Mouse (Mus musculus): ENCODE data around the gene Wbp4. TPM values are rescaled to one million over a fixed set of nuclear protein-coding genes. Genes with fewer than 3 reads are reported as not detected.

Wbp4 gene
- polyA plus RNA-seq, 1 experiment from 2014 or later: 49.9 TPM

DNA sequence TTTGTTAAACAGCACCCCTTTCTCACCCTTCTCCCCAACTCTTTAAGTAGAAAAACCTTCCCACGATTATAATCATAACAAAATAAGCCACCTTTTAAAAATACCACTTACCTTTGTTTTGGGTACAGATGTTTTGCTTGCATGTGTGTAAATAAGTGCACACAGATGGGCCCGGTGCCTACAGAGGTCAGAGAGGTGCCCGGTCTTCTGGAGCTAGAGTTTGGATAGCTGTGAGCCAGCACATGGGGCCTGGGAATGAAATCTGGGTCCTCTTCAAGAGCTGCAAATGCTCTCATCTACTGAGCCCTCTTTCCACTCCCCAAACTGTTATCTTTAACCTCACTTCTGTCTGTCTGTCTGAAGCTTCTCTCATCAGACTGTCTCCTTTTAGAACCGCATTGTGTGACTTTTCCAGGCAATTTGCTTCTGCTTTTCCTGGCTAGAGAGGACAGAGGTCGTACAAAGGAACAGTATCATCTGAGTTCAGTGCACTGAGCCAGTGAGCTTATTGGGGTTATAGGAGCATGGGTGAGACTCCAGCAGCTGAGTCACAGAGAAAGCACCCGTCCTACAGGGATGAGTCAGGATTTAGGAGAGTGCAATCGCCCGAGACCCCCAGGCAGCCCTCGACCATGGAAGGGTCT, 27.5 kb upstream of the Wbp4 start:
- DNase-seq (ENCODE audit: low spot score): no peak

DNA sequence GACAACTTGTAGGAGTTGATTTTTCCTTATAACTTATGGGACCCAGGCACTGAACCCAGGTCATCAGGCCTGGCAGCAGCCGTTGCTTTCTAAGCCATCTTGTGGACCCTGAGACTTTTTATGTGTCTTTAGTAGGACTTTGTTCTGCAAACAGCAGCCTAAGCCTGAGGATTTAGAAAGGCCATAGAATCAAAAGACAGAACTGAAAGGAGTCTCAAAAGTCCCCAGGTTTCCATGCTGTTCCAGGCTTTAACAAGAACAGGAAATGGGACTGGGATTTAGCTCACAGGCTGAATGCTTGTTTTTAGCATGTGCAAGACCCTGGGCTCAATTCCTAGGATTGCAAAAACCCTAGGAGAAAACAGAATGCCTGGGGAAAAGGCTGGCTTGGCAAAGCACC, 26.5 kb upstream of the Wbp4 start:
- DNase-seq (ENCODE audit: low spot score): no peak

DNA sequence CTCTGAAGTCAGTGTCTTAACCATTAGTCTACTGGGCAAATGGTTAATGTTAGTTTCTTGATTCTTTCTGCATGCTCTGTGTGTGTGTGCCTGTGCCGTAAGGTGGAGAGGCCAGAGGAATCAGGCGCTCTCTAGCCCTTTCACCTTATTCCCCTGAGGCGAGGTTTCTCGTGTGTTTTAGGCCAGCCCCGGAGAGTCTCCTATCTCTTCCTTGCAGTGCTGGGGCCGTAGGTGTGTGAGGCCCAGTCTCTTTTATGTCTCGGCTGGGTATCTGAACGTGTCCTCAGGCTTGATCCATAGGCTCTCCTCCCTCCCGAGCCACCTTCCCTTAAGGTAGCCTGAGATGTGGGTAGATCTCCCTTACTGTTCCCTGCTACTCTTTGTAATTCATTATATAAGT, 24.9 kb upstream of the Wbp4 start:
- no peak for DNase-seq (ENCODE audit: low spot score)

- DNase-seq (ENCODE audit: low spot score): no peak
Observed at GRCm38 (mm10) chr14:79504246-79505006, 23.1 kb upstream of the Wbp4 start.

DNA sequence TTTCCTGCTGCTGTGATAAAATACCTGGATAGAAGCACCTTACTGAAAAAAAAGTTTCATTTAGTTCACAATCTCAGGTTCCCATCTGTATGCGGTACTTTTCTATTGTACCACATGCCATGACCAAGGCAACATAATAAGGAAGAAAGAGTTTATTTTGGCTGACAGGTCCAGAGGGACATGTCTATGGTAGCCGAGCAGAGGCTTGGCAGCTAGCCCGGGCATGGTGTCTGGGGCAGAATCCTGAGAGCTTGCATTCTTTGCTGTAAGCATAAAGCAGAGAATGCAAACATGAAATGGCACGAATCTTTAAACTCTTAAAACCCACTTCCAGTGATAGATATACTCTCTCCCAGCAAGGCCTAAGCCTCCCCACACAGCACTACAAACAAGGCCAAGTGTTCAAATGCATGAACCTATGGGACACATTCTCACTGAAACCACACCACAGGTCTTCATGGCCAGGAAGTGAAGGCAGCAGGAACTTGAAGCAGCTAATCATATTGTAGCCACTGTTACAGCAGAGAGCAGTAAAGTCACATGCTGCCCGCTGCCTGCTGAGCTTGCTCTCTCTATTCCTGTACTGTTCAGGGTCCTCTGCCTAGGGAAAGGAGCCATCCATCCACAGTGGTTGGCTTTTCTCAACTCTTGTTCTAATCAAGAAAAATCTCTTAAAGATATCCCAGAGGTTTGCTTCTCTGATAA, 22.2 kb upstream of the Wbp4 start:
- no peak for DNase-seq (ENCODE audit: low spot score)

- DNase-seq (ENCODE audit: low spot score): no peak
Observed at GRCm38 (mm10) chr14:79500756-79501155, 19.4 kb upstream of the Wbp4 start.

DNA sequence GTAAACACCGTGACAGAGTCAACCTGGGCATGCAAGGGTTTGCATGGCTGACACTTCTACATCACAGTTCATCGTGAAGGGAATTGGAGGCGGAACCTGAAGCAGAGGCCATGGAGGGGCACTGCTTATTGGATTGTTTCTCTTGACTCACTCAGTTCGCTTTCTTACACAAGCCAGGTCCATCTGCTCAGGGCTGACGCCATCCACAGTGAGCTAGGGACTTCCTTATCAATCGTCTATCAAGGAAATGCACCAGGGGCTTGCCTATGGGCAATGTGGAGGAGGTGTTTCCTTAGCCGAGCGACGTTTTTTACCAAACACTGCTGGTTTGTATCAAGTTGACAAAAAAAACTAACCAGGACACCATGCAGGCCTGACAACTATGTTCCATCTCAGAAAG, 18.0 kb upstream of the Wbp4 start:
- DNase-seq (ENCODE audit: low spot score): no peak

GRCm38 (mm10) chr14:79494349-79494748, 13.0 kb upstream of the Wbp4 start:
- no peak for DNase-seq (ENCODE audit: low spot score)

DNA sequence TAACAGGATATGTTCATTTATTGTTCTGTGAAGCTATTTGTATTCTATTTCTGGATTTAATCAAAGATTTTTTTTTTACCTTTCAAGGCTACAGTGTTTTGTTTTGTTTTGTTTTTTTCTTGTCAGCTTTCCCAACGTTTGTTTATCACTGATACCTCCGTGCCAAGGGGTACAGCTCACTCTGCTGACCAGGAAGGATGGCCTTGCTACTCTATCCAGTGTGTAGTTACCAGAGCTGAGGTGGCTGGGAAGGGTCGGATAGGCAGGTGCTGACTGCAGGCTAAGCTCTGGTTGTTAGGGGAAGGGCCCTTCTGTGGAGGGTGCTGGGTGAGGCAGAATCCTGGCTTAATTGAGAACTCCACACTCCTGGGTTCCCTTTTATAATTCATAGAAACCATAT, 8.9 kb upstream of the Wbp4 start:
- DNase-seq (ENCODE audit: low spot score): no peak

DNA sequence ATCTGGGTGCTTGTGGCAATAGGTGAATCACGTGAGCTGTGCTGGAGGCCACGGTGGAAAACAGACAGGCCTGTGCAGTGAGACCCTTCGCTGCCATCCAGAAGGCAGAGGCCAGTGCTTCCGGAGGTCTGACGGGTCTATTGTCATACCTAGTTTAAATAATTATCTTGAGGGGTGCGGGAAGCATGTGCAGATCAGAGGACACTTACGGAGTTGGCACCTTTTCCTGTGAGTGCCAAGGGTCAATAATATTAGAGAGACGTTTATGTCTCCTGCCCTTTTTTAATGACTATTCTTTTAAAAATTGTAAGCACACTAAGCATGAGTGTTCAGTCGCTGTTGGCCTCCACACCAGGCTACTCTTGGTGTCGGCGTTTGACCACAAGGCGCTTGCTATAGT, 7.8 kb upstream of the Wbp4 start:
- DNase-seq (ENCODE audit: low spot score): no peak

GRCm38 (mm10) chr14:79488531-79488930, 7.2 kb upstream of the Wbp4 start:
- DNase-seq (ENCODE audit: low spot score): no peak

DNA sequence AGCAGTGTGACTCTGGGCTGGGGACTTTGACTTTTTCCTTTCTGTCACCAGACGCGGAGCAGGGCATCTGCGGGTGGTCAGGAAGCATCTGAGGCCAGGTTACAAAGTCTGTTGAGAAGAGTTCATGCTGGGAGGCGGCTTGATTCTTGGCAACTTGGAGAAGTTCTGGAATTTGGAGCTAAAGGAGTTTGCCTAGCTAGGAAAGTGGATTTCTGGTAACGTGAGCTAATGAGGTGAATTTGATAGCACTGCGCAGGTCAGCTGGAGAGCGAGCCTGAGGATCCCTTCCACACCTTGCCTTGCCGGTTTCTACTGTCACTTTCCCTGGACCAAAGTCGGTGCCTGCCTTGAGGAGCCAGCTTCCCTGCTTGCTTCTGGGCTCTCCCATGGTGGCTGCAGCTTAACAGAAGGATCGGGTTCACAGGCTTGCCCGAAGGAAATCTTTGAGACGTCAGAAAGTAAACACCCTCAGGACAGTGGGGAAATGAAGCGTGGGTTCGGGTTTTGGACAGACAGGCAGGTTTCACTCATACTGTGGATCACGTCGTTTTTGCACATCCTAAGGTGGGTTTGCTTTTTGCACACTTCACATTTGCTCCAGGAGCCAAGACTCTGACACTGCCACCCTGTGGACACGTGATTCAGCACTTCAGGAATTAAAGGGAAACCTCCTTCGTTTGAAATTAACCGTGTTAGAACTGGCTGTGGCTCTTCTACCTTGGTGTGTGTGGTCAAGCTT, 5.8 kb upstream of the Wbp4 start:
- peak; percentile 60 for DNase-seq (ENCODE audit: low spot score)

GRCm38 (mm10) chr14:79486617-79486992, 5.3 kb upstream of the Wbp4 start:
- DNase-seq (ENCODE audit: low spot score): no peak

- peak; percentile 16 for DNase-seq (ENCODE audit: low spot score)
Observed at GRCm38 (mm10) chr14:79483611-79484120, 2.3 kb upstream of the Wbp4 start.

DNA sequence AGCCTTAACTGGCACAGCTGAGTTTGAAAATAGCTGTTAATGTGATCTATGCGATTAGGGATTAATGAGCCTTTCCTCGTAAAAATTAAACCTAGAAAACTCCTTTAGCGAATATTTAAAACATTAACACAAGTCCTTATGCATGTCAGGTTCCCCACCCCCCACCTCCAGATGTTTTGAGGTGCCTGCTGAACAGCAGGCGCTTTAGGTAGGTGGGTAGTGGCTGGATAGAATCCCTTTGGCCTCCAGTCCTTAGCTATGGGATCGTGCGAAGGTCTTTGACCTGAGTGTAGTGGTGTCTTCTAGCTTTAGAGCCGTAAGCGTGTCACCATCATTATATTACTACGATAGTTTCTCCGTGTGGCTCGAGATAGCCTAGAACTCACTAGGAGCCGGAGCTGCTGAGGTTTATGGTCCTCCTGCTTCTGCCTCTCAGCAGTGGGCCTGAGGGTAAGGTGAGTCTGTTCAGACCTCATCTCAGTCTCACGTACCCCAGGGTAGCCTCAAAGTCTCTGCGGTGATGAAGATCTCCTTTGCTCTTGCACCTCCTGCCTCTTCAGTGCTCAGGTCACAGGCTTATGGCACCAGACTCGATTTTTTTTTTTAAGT, 1.5 kb upstream of the Wbp4 start:
- peak; percentile 44 for DNase-seq (ENCODE audit: low spot score)

DNA sequence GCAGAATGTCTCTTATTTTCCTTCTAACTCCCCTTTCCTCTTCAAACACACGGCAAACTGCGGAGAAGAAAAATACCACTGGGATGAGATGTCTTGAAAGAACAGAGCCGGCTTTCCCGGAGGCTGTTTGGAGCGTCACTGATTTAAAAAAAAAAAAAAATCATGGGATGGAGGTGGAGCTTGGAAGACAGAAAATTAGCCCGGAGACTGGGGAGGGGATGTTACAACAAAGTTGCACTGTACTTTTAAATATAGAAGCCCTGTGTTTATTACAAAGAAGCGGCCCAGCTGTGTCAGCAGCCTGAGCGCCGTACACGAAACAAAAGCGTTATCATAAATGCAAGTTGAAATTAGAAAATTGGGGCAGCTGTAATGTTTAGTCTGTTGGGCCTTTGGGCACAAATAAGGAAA, 936 bp upstream of the Wbp4 start:
- DNase-seq (ENCODE audit: low spot score): peak; percentile 27

DNA sequence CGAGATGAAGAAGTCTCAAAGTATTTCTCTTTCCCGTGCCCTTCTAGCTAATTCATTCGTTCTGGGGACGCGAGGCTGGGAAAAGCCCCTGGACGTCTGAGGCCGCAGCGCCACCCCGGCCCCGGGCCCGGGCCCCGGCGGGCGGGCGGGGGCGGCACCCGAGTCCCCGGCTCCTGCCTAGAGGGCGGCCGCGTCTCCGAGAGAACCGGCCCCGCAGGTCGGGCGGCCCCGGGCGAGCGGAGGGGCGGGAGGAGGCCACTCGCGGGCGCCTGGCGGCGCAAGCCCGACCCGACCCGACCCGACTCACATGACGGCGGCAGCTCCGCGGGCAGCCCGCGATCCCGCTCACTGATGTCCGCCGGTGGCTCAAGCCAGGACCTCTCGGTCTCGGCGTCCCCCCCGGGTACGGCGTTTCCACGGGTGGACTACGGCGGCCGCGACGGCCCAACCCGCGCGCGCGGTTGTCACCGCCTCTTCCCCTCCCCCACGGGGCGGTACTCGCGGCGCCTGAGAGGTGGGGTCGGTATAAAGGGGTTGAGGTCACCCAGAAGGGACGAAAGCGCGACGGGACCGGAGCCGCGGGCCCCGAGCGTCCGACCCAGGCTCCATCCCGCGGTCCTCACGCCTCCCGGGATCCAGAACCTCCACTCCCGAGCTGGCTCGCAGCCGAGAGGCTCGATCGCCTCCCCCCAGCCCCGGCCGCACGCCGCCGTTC, 539 bp downstream of the Wbp4 start, which contains the start of gene Elf1:
Elf1 (plus strand) TSS at position 571 of the 715 bp plus-strand sequence.
- DNase-seq (ENCODE audit: low spot score): peak; percentile 86

DNA sequence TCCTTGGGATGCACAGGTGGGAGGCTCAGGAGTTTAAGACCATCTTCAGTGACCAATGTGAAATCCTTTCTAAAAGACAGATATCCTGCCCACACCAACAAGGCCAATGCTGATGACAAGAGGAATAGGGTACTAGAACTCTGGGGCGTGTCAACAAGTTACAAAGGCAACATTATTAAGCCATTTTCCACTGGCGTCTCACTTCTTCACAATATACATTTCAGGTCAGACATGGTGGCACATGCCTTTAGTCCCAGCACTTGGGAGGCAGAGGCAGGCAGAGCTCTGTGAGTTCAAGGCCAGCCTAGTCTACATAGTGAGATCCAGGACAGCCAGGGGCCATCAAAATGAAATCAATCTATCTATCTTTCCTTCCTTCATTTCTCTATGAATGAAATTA, 7.9 kb downstream of the Wbp4 start:
- no peak for DNase-seq (ENCODE audit: low spot score)

DNA sequence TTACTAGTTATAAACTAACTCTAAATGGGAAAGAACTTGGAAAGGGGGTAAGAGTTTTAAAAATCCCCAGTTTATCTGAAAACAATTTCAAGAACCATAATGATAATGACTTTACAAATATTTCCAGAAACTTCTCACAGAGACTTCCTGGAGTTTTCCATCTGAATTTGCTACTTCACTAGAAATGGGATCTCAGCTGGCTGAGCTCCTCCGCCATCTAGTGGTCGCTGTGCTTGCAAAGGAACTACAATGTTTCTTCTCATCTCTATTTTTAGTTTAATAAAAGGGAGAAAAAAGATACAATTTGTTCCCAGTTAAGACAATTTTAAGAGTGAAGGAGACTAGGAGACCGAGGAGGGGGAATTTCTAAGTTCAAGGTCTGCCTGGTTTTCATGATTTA, 13.7 kb downstream of the Wbp4 start:
- peak; percentile 33 for DNase-seq (ENCODE audit: low spot score)

- no peak for DNase-seq (ENCODE audit: low spot score)
Observed at GRCm38 (mm10) chr14:79465623-79466022, 15.7 kb downstream of the Wbp4 start.

Measured in thymus, postnatal 0 days (tissue).